8 mouse cellular contexts compared by ENCODE assay signal in genomic region chr3:107038156-107038536, GRCm38 (mm10). TPM values are rescaled to one million over a fixed set of nuclear protein-coding genes. Genes with fewer than 3 reads are reported as not detected.
A peak's percentile ranks its signal among the peaks of the same experiment; 100 is the strongest.
DNase-seq lines count a peak whose midpoint lies in the region; ATAC-seq and TF ChIP-seq lines count a peak whose summit lies in the region.

No protein-coding gene starts in this region.

- H3K9ac ChIP-seq in lung, embryonic 14.5 days: no peak overlapping the region
- H3K9ac ChIP-seq in forebrain, embryonic 11.5 days (ENCODE audit: low read length): no peak overlapping the region
- no peak overlapping the region for H3K9ac ChIP-seq in liver, embryonic 16.5 days (ENCODE audit: low read depth, low read length)
- H3K9ac ChIP-seq in neural tube, embryonic 15.5 days (replicated peaks): no peak overlapping the region

- H3K4me3 ChIP-seq in lung, embryonic 14.5 days (ENCODE audit: low read depth, low read length): no peak overlapping the region
- H3K4me3 ChIP-seq in forebrain, embryonic 11.5 days (ENCODE audit: low read depth, low read length): no peak overlapping the region
- peak overlapping the region; percentile 62 for H3K4me3 ChIP-seq in liver, embryonic 16.5 days (ENCODE audit: low read depth, low read length)
- H3K4me3 ChIP-seq in neural tube, embryonic 15.5 days (replicated peaks): peak overlapping the region; percentile 69

- no peaks in the 10 kb centered on the region for H3K36me3 ChIP-seq in lung, embryonic 14.5 days (ENCODE audit: insufficient read depth)
- no peaks in the 10 kb centered on the region for H3K36me3 ChIP-seq in forebrain, embryonic 11.5 days (ENCODE audit: control insufficient read depth, insufficient read depth, low read length)
- H3K36me3 ChIP-seq in liver, embryonic 16.5 days (ENCODE audit: control insufficient read depth, insufficient read depth): no peaks in the 10 kb centered on the region
- no peaks in the 10 kb centered on the region for H3K36me3 ChIP-seq in neural tube, embryonic 15.5 days

- H3K27me3 ChIP-seq in lung, embryonic 14.5 days (ENCODE audit: insufficient read depth, low read length): peaks cover 8% of the 10 kb centered on the region; the same call in 1 of the 2 replicates
- no peaks in the 10 kb centered on the region for H3K27me3 ChIP-seq in forebrain, embryonic 11.5 days (ENCODE audit: control insufficient read depth, insufficient read depth, low read length)
- peaks cover 36% of the 10 kb centered on the region for H3K27me3 ChIP-seq in liver, embryonic 16.5 days (ENCODE audit: control insufficient read depth, insufficient read depth, low read depth, low read length)
- no peaks in the 10 kb centered on the region for H3K27me3 ChIP-seq in neural tube, embryonic 15.5 days (replicated peaks)

- peak overlapping the region; percentile 99; the same call in 1 of the 2 replicates for H3K4me2 ChIP-seq in lung, embryonic 14.5 days
- H3K4me2 ChIP-seq in forebrain, embryonic 11.5 days (ENCODE audit: low read depth, low read length, severe bottlenecking): peak overlapping the region; percentile 84
- H3K4me2 ChIP-seq in liver, embryonic 16.5 days (ENCODE audit: low read depth, low read length): peak overlapping the region; percentile 19; the same call in 1 of the 2 replicates
- H3K4me2 ChIP-seq in neural tube, embryonic 15.5 days: peak overlapping the region; percentile 86

- 84% methylated on average over 6 of the region's 6 CpGs for WGBS in lung, embryonic 14.5 days
- 90% methylated on average over 6 of the region's 6 CpGs for WGBS in forebrain, embryonic 11.5 days
- WGBS in liver, embryonic 16.5 days (ENCODE audit: insufficient replicate concordance): 14% methylated on average over 6 of the region's 6 CpGs
- WGBS in neural tube, embryonic 15.5 days: 85% methylated on average over 6 of the region's 6 CpGs

- H3K4me1 ChIP-seq in lung, embryonic 14.5 days (ENCODE audit: insufficient read depth): peaks cover 5% of the 10 kb centered on the region; the same call in 1 of the 2 replicates
- H3K4me1 ChIP-seq in forebrain, embryonic 11.5 days (replicated peaks; ENCODE audit: control insufficient read depth, insufficient read depth, low read length): peaks cover 8% of the 10 kb centered on the region; the same call in 1 of the 2 replicates
- H3K4me1 ChIP-seq in liver, embryonic 16.5 days (ENCODE audit: control insufficient read depth, low read depth, low read length): no peaks in the 10 kb centered on the region; the same call in 1 of the 2 replicates
- H3K4me1 ChIP-seq in neural tube, embryonic 15.5 days: peaks cover 52% of the 10 kb centered on the region

- ATAC-seq in lung, embryonic 14.5 days (ENCODE audit: insufficient read depth): no peak
- ATAC-seq in forebrain, embryonic 11.5 days (replicated peaks; ENCODE audit: low FRiP score): no peak
- ATAC-seq in liver, embryonic 16.5 days (ENCODE audit: low read depth): no peak
- ATAC-seq in neural tube, embryonic 15.5 days (ENCODE audit: low FRiP score): no peak

- H3K27ac ChIP-seq in lung, embryonic 14.5 days (ENCODE audit: low read depth): no peak overlapping the region
- no peak overlapping the region for H3K27ac ChIP-seq in forebrain, embryonic 11.5 days (ENCODE audit: low read depth, low read length)
- H3K27ac ChIP-seq in liver, embryonic 16.5 days (ENCODE audit: low read length): no peak overlapping the region; the same call in 1 of the 2 replicates
- no peak overlapping the region for H3K27ac ChIP-seq in neural tube, embryonic 15.5 days (replicated peaks)

- TF ChIP-seq CTCF in lung, embryonic 14.5 days (IDR thresholded peaks at IDR 0.05; ENCODE audit: low read depth): no peak

- DNase-seq in lung, embryonic 14.5 days: no peak
- no peak for DNase-seq in lung, postnatal 14 days
- no peak for DNase-seq in forebrain, embryonic 11.5 days (ENCODE audit: low spot score)
- no peak for DNase-seq in right cerebral cortex, postnatal 10 days (ENCODE audit: low spot score in 2 of 2)
- no peak for DNase-seq in testis, postnatal 14 days (ENCODE audit: low spot score)
- DNase-seq in cerebellum, postnatal 25 days: no peak

- H3K9me3 ChIP-seq in lung, embryonic 14.5 days (ENCODE audit: low read depth, low read length): no peaks in the 10 kb centered on the region
- H3K9me3 ChIP-seq in forebrain, embryonic 11.5 days (ENCODE audit: control insufficient read depth, low read length): no peaks in the 10 kb centered on the region; the same call in 1 of the 2 replicates
- no peaks in the 10 kb centered on the region for H3K9me3 ChIP-seq in liver, embryonic 16.5 days (replicated peaks; ENCODE audit: control insufficient read depth, low read length)
- no peaks in the 10 kb centered on the region for H3K9me3 ChIP-seq in neural tube, embryonic 15.5 days (replicated peaks)

RNA-seq across cellular contexts. Expression of gene Kcna3, which starts 2.2 kb away (rescaled TPM):
- 2.9 and 4.5 TPM in 2 replicates for polyA plus RNA-seq in lung, embryonic 14.5 days (2014; fragmentation: Nextera tagmentation; extraction: Ambion mirVana)
- polyA plus RNA-seq in forebrain, embryonic 11.5 days (2014; fragmentation: Nextera tagmentation; extraction: Ambion mirVana): 9.2 and 9.5 TPM in 2 replicates
- 0.68 and 1.1 TPM in 2 replicates for polyA plus RNA-seq in liver, embryonic 16.5 days (2015; fragmentation: Nextera tagmentation; extraction: Ambion mirVana)
- polyA plus RNA-seq in neural tube, embryonic 15.5 days (2015; fragmentation: Nextera tagmentation; extraction: Ambion mirVana): 7.9 and 9.2 TPM in 2 replicates

Comparison
In these comparisons a context has a peak if more than half of its experiments do, and no peak if none do; other contexts are left out.
1. H3K4me2 ChIP-seq: peak in every context shown above with its lines; median percentile 99 in lung, embryonic 14.5 days; 86 in neural tube, embryonic 15.5 days; 84 in forebrain, embryonic 11.5 days; 19 in liver, embryonic 16.5 days.
2. H3K4me3 ChIP-seq: peak in liver, embryonic 16.5 days (single experiment) and neural tube, embryonic 15.5 days (single experiment); none in lung, embryonic 14.5 days (single experiment) and forebrain, embryonic 11.5 days (single experiment).